Mouse (Mus musculus) MEL (cell line): Measurements from ENCODE around the gene Mbd6. TPM values are rescaled to one million over a fixed set of nuclear protein-coding genes. Genes with fewer than 3 reads are reported as not detected.
A peak's percentile ranks its signal among the peaks of the same experiment; 100 is the strongest.

Experiments
- DNase-seq: peaks from one replicate; pipeline ENCODE4 v3.0.0; 2011; ENCODE audit warnings: low read depth, low spot score
- H3K27ac ChIP-seq: 2 replicates; pipeline ENCODE4 v1.5.1; 2012; ENCODE audit warnings: low read depth, mild to moderate bottlenecking, control low read depth, low read length, moderate library complexity; ENCODE audit not compliant: control insufficient read depth
- H3K27me3 ChIP-seq, 2 experiments: fragments of 150-350 bp in 1 of 2; sonication (generic) in 1 of 2; 2 replicates each; pipeline ENCODE4 v1.6.1; 2012; ENCODE audit warnings: low read length in 2 of 2, mild to moderate bottlenecking in 2 of 2, improper control_type of control experiment in 1 of 2, moderate library complexity in 1 of 2; ENCODE audit not compliant: insufficient read depth in 2 of 2, control insufficient read depth in 1 of 2
- H3K36me3 ChIP-seq, 2 experiments: 2 replicates each; pipeline ENCODE4 v1.6.1; 2012 to 2014; ENCODE audit warnings: low read length in 2 of 2, improper control_type of control experiment in 1 of 2, inconsistent platforms in 1 of 2, mild to moderate bottlenecking in 1 of 2; ENCODE audit not compliant: insufficient read depth in 2 of 2, control insufficient read depth in 1 of 2
- H3K4me1 ChIP-seq, 2 experiments: fragments of 150-350 bp in 1 of 2; sonication (generic) in 1 of 2; 2 replicates each; pipeline ENCODE4 v1.6.1; 2012; ENCODE audit warnings: low read length in 2 of 2, improper control_type of control experiment in 1 of 2, mild to moderate bottlenecking in 1 of 2; ENCODE audit not compliant: insufficient read depth in 2 of 2, control insufficient read depth in 1 of 2
- H3K4me3 ChIP-seq, 2 experiments: fragments of 150-350 bp in 1 of 2; sonication (generic) in 1 of 2; 2 replicates each; pipeline ENCODE4 v1.5.1; 2012; ENCODE audit warnings: low read depth in 2 of 2, low read length in 2 of 2, mild to moderate bottlenecking in 2 of 2, moderate library complexity in 2 of 2, control low read depth in 1 of 2, improper control_type of control experiment in 1 of 2; ENCODE audit not compliant: control insufficient read depth in 1 of 2, insufficient read depth in 1 of 2
- H3K79me2 ChIP-seq: 2 replicates; pipeline ENCODE4 v1.6.1; 2012; ENCODE audit warnings: mild to moderate bottlenecking, low read length, moderate library complexity; ENCODE audit not compliant: control insufficient read depth, poor library complexity, insufficient read depth
- H3K9ac ChIP-seq: 2 replicates; pipeline ENCODE4 v1.6.1; 2012; ENCODE audit warnings: low read depth, mild to moderate bottlenecking, control low read depth, low read length, moderate library complexity; ENCODE audit not compliant: control insufficient read depth, poor library complexity, severe bottlenecking
- H3K9me3 ChIP-seq: fragments of 150-350 bp; sonication (generic); replicated peaks from 2 replicates; pipeline ENCODE4 v1.6.1; 2012; ENCODE audit warnings: mild to moderate bottlenecking, low read length, improper control_type of control experiment, moderate library complexity; ENCODE audit not compliant: insufficient read depth
- CHD2 ChIP-seq: IDR thresholded peaks from 2 replicates; pipeline ENCODE4 v1.6.1; 2011; ENCODE audit warnings: low read length, improper control_type of control experiment
- CTCF ChIP-seq, 3 experiments: IDR thresholded peaks in 2 of 3; conservative IDR thresholded peaks in 1 of 3; 2 replicates each; pipeline ENCODE4 v1.5.1; 2011 to 2012; ENCODE audit warnings: low read length in 3 of 3, low read depth in 2 of 3, mild to moderate bottlenecking in 2 of 3, improper control_type of control experiment in 1 of 3, inconsistent platforms in 1 of 3, mixed read lengths in 1 of 3, moderate library complexity in 1 of 3; ENCODE audit not compliant: control insufficient read depth in 1 of 3, insufficient read depth in 1 of 3, poor library complexity in 1 of 3, severe bottlenecking in 1 of 3
- ELF1 ChIP-seq: IDR thresholded peaks from 2 replicates; pipeline ENCODE4 v1.6.1; 2014; ENCODE audit warnings: low read depth, mild to moderate bottlenecking, inconsistent platforms, low read length, improper control_type of control experiment, moderate library complexity
- GABPA ChIP-seq: IDR thresholded peaks from 2 replicates; pipeline ENCODE4 v1.6.1; 2012; ENCODE audit warnings: low read depth, mild to moderate bottlenecking, inconsistent platforms, low read length, improper control_type of control experiment, moderate library complexity
- GATA1 ChIP-seq: IDR thresholded peaks from 2 replicates; pipeline ENCODE4 v1.6.1; 2011; ENCODE audit warnings: low read depth, low read length, improper control_type of control experiment
- HCFC1 ChIP-seq: IDR thresholded peaks from 2 replicates; pipeline ENCODE4 v1.6.1; 2012; ENCODE audit warnings: low read depth, mild to moderate bottlenecking, inconsistent platforms, low read length, improper control_type of control experiment, moderate library complexity
- JUND ChIP-seq: IDR thresholded peaks from 2 replicates; pipeline ENCODE4 v1.6.1; 2011; ENCODE audit warnings: low read depth, mild to moderate bottlenecking, improper control_type of control experiment, low read length
- MEF2A ChIP-seq: IDR thresholded peaks from 2 replicates; pipeline ENCODE4 v1.6.1; 2014; ENCODE audit warnings: low read depth, mild to moderate bottlenecking, inconsistent platforms, low read length, improper control_type of control experiment; ENCODE audit not compliant: poor library complexity, insufficient replicate concordance, severe bottlenecking; ENCODE audit errors: extremely low read depth
- MYB ChIP-seq: IDR thresholded peaks from 2 replicates; pipeline ENCODE4 v1.6.1; 2011; ENCODE audit warnings: mild to moderate bottlenecking, low read depth, low read length, improper control_type of control experiment
- MYC ChIP-seq: IDR thresholded peaks from 2 replicates; pipeline ENCODE4 v1.6.1; 2011; ENCODE audit warnings: low read depth, mild to moderate bottlenecking, low read length, improper control_type of control experiment, moderate library complexity
- NELFE ChIP-seq: IDR thresholded peaks from 2 replicates; pipeline ENCODE4 v1.6.1; 2011; ENCODE audit warnings: low read depth, low read length, improper control_type of control experiment
- POLR2A ChIP-seq, 2 experiments: IDR thresholded peaks; 2 replicates each; pipeline ENCODE4 v1.6.1; 2011 to 2012; ENCODE audit warnings: low read length in 2 of 2, mild to moderate bottlenecking in 2 of 2, control low read depth in 1 of 2, improper control_type of control experiment in 1 of 2, low read depth in 1 of 2, moderate library complexity in 1 of 2; ENCODE audit not compliant: control insufficient read depth in 1 of 2, insufficient read depth in 1 of 2, poor library complexity in 1 of 2
- POLR2AphosphoS5 ChIP-seq: IDR thresholded peaks from 2 replicates; pipeline ENCODE4 v1.6.1; 2012; ENCODE audit warnings: low read depth, borderline replicate concordance, mild to moderate bottlenecking, inconsistent platforms, low read length, moderate library complexity, mixed read lengths
- SIN3A ChIP-seq: IDR thresholded peaks from 2 replicates; pipeline ENCODE4 v1.6.1; 2012; ENCODE audit warnings: low read length, improper control_type of control experiment, inconsistent platforms
- TCF12 ChIP-seq: IDR thresholded peaks from 2 replicates; pipeline ENCODE4 v1.6.1; 2014; ENCODE audit warnings: low read depth, mild to moderate bottlenecking, inconsistent platforms, low read length, improper control_type of control experiment, moderate library complexity
- UBTF ChIP-seq: IDR thresholded peaks from 2 replicates; pipeline ENCODE4 v1.6.1; 2012; ENCODE audit warnings: low read depth, mild to moderate bottlenecking, inconsistent platforms, low read length, improper control_type of control experiment, moderate library complexity, borderline replicate concordance; ENCODE audit not compliant: insufficient read depth
- ZC3H11A ChIP-seq: IDR thresholded peaks from 2 replicates; pipeline ENCODE4 v1.6.1; 2012; ENCODE audit warnings: low read depth, mild to moderate bottlenecking, inconsistent platforms, low read length, improper control_type of control experiment
- polyA plus RNA-seq, 2 experiments: library from polyadenylated mRNA; stranded (reverse) in 1 of 2; unstranded in 1 of 2; fragments of >175 nt in 1 of 2; fragments of >200 nt in 1 of 2; gene quantifications; 2 replicates each; pipeline versions ENCODE4 v1.2.1 to v1.2.4; 2012; ENCODE audit warnings: low replicate concordance in 2 of 2, low read depth in 1 of 2; ENCODE audit not compliant: insufficient read length in 2 of 2, insufficient read depth in 1 of 2, missing spikeins in 1 of 2
- total RNA-seq: library from RNA; depleted of rRNA; stranded (reverse); fragments of 300-350 nt; gene quantifications from 2 replicates; pipeline ENCODE4 v1.2.3, GENCODE M21; 2012

Gene Mbd6
- total and polyA plus RNA-seq, 3 experiments: 4.2 to 44.8 TPM; not detected in 1

GRCm38 (mm10) chr10:127263631-127264030, 25.2 kb downstream of the Mbd6 start:
- no peaks in the 10 kb centered on the region for H3K9me3 ChIP-seq
- H3K27ac ChIP-seq: no peak overlapping the region
- peaks cover 2 to 9% of the 10 kb centered on the region in 2 experiments; a peak in 2 of 4 replicates for H3K36me3 ChIP-seq
- H3K27me3 ChIP-seq: no peaks in the 10 kb centered on the region
- H3K79me2 ChIP-seq: peaks cover 16% of the 10 kb centered on the region
- H3K4me3 ChIP-seq: no peak overlapping the region
- no peak overlapping the region for H3K9ac ChIP-seq
- H3K4me1 ChIP-seq: peaks cover 0 to 24% of the 10 kb centered on the region in 2 experiments
- DNase-seq: no peak
- TF ChIP-seq HCFC1 (no peak), POLR2AphosphoS5 (no peak)

GRCm38 (mm10) chr10:127262548-127263398, 26.0 kb downstream of the Mbd6 start, which contains the start of gene Kif5a:
Gene Kif5a, minus strand, starts transcription at chr10:127263348.
- H3K36me3 ChIP-seq: peaks cover 2 to 4% of the 10 kb centered on the region in 2 experiments; a peak in 2 of 4 replicates
- peak; percentile 51 for DNase-seq
- peaks cover 0 to 28% of the 10 kb centered on the region in 2 experiments for H3K4me1 ChIP-seq
- H3K27ac ChIP-seq: no peak within 1 kb of the TSS
- H3K4me3 ChIP-seq: peak within 1 kb of the TSS; percentile 62 to 77
- H3K79me2 ChIP-seq: peaks cover 12% of the 10 kb centered on the region
- TF ChIP-seq NELFE (peak; percentile 41; the same call in 1 of the 2 replicates), POLR2AphosphoS5 (no peak), MYB (no peak), CTCF (IDR thresholded peaks at IDR 0.05 in 2 of 3, conservative IDR thresholded peaks at IDR 0.05 in 1 of 3; ENCODE audit: control insufficient read depth in 1 of 3, insufficient read depth in 1 of 3, low read depth in 2 of 3, low read length in 3 of 3, poor library complexity in 1 of 3, severe bottlenecking in 1 of 3) (0 out of 6 replicates have a peak, but pooled peaks of 1 of the 3 experiments have one; percentile 2), SIN3A (no peak), GABPA (no peak), MEF2A (no peak), UBTF (no peak), TCF12 (no peak), JUND (no peak), MYC (no peak), GATA1 (no peak), ZC3H11A (no peak), CHD2 (no peak), POLR2A (IDR thresholded peaks at IDR 0.05; ENCODE audit: control insufficient read depth in 1 of 2, insufficient read depth in 1 of 2, low read depth in 1 of 2, low read length in 2 of 2, poor library complexity in 1 of 2) (0 out of 4 replicates have a peak, but pooled peaks of 1 of the 2 experiments have one; percentile 41), ELF1 (no peak)
- H3K9ac ChIP-seq: peak within 1 kb of the TSS; percentile 56
- H3K27me3 ChIP-seq: no peaks in the 10 kb centered on the region
- H3K9me3 ChIP-seq: no peaks in the 10 kb centered on the region
